Mouse (Mus musculus): Measurements from ENCODE around the gene Lin28a.

DNA sequence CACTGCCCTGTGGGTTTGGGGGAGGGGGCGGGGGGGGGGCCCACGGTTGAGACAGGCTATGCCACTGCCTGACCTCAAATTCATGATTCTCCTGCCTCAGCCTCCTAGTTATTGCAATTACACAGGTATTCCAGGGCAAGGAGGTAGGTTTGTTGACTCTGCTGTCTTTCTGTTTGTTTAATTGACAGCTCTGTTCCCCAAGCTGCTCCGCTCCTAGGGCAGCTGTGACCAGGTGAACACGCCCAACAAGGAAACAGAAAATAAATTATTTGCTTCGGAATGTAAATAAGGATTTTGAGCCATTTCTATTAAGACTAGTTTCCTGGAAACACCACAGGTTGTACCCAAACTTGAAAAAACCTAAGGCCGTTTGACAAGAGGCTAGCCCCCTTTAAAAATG lies 8.9 kb downstream of the Lin28a start:
- TF ChIP-seq TCF12 (IDR thresholded peaks at IDR 0.05; ENCODE audit: insufficient read depth, poor library complexity, severe bottlenecking) (no peak), POLR2A (IDR thresholded peaks at IDR 0.05; ENCODE audit: insufficient read length, low read depth) (no peak), MYOG (IDR thresholded peaks at IDR 0.05; ENCODE audit: control insufficient read depth in 1 of 3, insufficient read depth in 1 of 3, insufficient read length in 2 of 3, low read depth in 2 of 3) (no peak), USF1 (IDR thresholded peaks at IDR 0.05; ENCODE audit: low read depth) (no peak), MYOD1 (IDR thresholded peaks at IDR 0.05; ENCODE audit: control insufficient read depth in 1 of 3, insufficient read length in 2 of 3, low read depth in 2 of 3) (no peak), SRF (IDR thresholded peaks at IDR 0.05; ENCODE audit: control insufficient read depth, insufficient read length, low read depth) (no peak), TCF3 (IDR thresholded peaks at IDR 0.05; ENCODE audit: insufficient read length, low read depth) (no peak), POLR2AphosphoS2 (IDR thresholded peaks at IDR 0.05; ENCODE audit: insufficient read length, low read depth) (no peak), CEBPB (IDR thresholded peaks at IDR 0.05; ENCODE audit: insufficient read depth, poor library complexity, severe bottlenecking) (no peak), MAX (IDR thresholded peaks at IDR 0.05; ENCODE audit: low read depth) (no peak)

Data from myocyte (in vitro differentiated cells).